Mouse (Mus musculus): ENCODE results near the gene Mgst2. TPM values are rescaled to one million over a fixed set of nuclear protein-coding genes. Genes with fewer than 3 reads are reported as not detected.

Gene Mgst2
- total and polyA plus RNA-seq, 2 experiments from 2014 or later = 8.7 to 16.5 TPM

GRCm38 (mm10) chr3:51636700-51637099 lies 23.5 kb upstream of the Mgst2 start:
- Histone ChIP-seq H3K27ac (ENCODE audit: low read depth) (no peak overlapping the region), H3K9me3 (replicated peaks; ENCODE audit: control insufficient read depth, low read length) (peaks cover 3% of the 10 kb centered on the region; the same call in 1 of the 2 replicates), H3K4me3 (ENCODE audit: low read depth, low read length) (peak overlapping the region; percentile 22; the same call in 1 of the 2 replicates), H3K9ac (replicated peaks; ENCODE audit: low read depth, low read length) (no peak overlapping the region), H3K27me3 (ENCODE audit: control insufficient read depth, insufficient read depth, low read length) (no peaks in the 10 kb centered on the region), H3K4me2 (ENCODE audit: low read depth, low read length) (peak overlapping the region; percentile 12; the same call in 1 of the 2 replicates), H3K4me1 (ENCODE audit: control insufficient read depth, insufficient read depth) (no peaks in the 10 kb centered on the region), H3K36me3 (replicated peaks; ENCODE audit: control insufficient read depth, insufficient read depth, low read length) (no peaks in the 10 kb centered on the region)
- ATAC-seq (ENCODE audit: insufficient read depth, low read depth) (peak; percentile 30; the same call in 1 of the 2 replicates), DNase-seq (ENCODE audit: low spot score) (no peak)
- WGBS = 76% methylated on average over 20 of the region's 20 CpGs
- TF ChIP-seq EP300 (IDR thresholded peaks at IDR 0.05; ENCODE audit: low read depth) (no peak), CTCF (IDR thresholded peaks at IDR 0.05; ENCODE audit: low read depth) (no peak)

- 93% methylated on average over 6 of the region's 6 CpGs for WGBS
- DNase-seq (ENCODE audit: low spot score) = no peak
- Histone ChIP-seq H3K4me1 (ENCODE audit: control insufficient read depth, insufficient read depth) (no peaks in the 10 kb centered on the region), H3K27me3 (ENCODE audit: control insufficient read depth, insufficient read depth, low read length) (no peaks in the 10 kb centered on the region), H3K9ac (replicated peaks; ENCODE audit: low read depth, low read length) (no peak overlapping the region), H3K27ac (ENCODE audit: low read depth) (no peak overlapping the region), H3K9me3 (replicated peaks; ENCODE audit: control insufficient read depth, low read length) (peaks cover 3% of the 10 kb centered on the region; the same call in 1 of the 2 replicates), H3K4me3 (ENCODE audit: low read depth, low read length) (no peak overlapping the region), H3K36me3 (replicated peaks; ENCODE audit: control insufficient read depth, insufficient read depth, low read length) (no peaks in the 10 kb centered on the region), H3K4me2 (ENCODE audit: low read depth, low read length) (no peak overlapping the region)
- ATAC-seq (ENCODE audit: insufficient read depth, low read depth) = no peak
- TF ChIP-seq CTCF (IDR thresholded peaks at IDR 0.05; ENCODE audit: low read depth) (no peak), EP300 (IDR thresholded peaks at IDR 0.05; ENCODE audit: low read depth) (no peak)
Measured at GRCm38 (mm10) chr3:51637326-51637725, 22.8 kb upstream of the Mgst2 start.

- DNase-seq (ENCODE audit: low spot score) (no peak), ATAC-seq (ENCODE audit: insufficient read depth, low read depth) (no peak)
- H3K4me3 ChIP-seq (ENCODE audit: low read depth, low read length) = no peak overlapping the region
- H3K36me3 ChIP-seq (replicated peaks; ENCODE audit: control insufficient read depth, insufficient read depth, low read length) = no peaks in the 10 kb centered on the region
- TF ChIP-seq EP300 (IDR thresholded peaks at IDR 0.05; ENCODE audit: low read depth) (no peak), CTCF (IDR thresholded peaks at IDR 0.05; ENCODE audit: low read depth) (no peak)
- 82% methylated on average over 6 of the region's 6 CpGs for WGBS
- no peak overlapping the region for H3K4me2 ChIP-seq (ENCODE audit: low read depth, low read length)
- no peak overlapping the region for H3K9ac ChIP-seq (replicated peaks; ENCODE audit: low read depth, low read length)
- H3K27me3 ChIP-seq (ENCODE audit: control insufficient read depth, insufficient read depth, low read length) = no peaks in the 10 kb centered on the region
- no peaks in the 10 kb centered on the region; the same call in 1 of the 2 replicates for H3K9me3 ChIP-seq (replicated peaks; ENCODE audit: control insufficient read depth, low read length)
- H3K27ac ChIP-seq (ENCODE audit: low read depth) = no peak overlapping the region
- H3K4me1 ChIP-seq (ENCODE audit: control insufficient read depth, insufficient read depth) = no peaks in the 10 kb centered on the region
Measured at GRCm38 (mm10) chr3:51638260-51638659, 21.9 kb upstream of the Mgst2 start.

GRCm38 (mm10) chr3:51645484-51645883 lies 14.7 kb upstream of the Mgst2 start:
- DNase-seq (ENCODE audit: low spot score) (no peak), ATAC-seq (ENCODE audit: insufficient read depth, low read depth) (no peak)
- no peak overlapping the region for H3K4me3 ChIP-seq (ENCODE audit: low read depth, low read length)
- no peaks in the 10 kb centered on the region for H3K4me1 ChIP-seq (ENCODE audit: control insufficient read depth, insufficient read depth)
- H3K9me3 ChIP-seq (replicated peaks; ENCODE audit: control insufficient read depth, low read length) = no peaks in the 10 kb centered on the region
- no peak overlapping the region for H3K9ac ChIP-seq (replicated peaks; ENCODE audit: low read depth, low read length)
- whole genome bisulfite sequencing = 84% methylated on average over 6 of the region's 6 CpGs
- no peaks in the 10 kb centered on the region for H3K36me3 ChIP-seq (replicated peaks; ENCODE audit: control insufficient read depth, insufficient read depth, low read length)
- H3K27ac ChIP-seq (ENCODE audit: low read depth) = no peak overlapping the region
- no peaks in the 10 kb centered on the region for H3K27me3 ChIP-seq (ENCODE audit: control insufficient read depth, insufficient read depth, low read length)
- no peak overlapping the region for H3K4me2 ChIP-seq (ENCODE audit: low read depth, low read length)
- no peak for TF ChIP-seq EP300 (IDR thresholded peaks at IDR 0.05; ENCODE audit: low read depth)
- no peak for TF ChIP-seq CTCF (IDR thresholded peaks at IDR 0.05; ENCODE audit: low read depth)

DNA sequence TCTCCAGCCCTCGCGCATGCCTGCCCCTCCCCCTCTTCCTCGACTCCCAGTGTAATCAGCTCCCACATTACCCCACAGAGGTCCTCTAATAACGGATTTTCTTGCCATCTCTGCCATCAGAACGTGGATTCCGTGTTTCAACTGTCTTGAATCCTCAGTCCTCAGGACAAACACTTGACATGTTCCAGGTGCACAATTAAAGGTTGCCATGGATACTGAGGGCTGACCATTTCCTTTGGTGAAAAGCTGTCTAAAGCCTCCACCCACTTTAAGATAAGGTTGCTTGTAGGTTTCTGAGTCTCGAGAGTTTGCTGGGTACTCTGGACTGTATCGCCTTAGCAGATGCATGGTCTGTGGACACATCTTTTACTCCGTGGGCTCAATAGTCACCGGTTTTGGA lies 13.9 kb upstream of the Mgst2 start:
- Histone ChIP-seq H3K36me3 (replicated peaks; ENCODE audit: control insufficient read depth, insufficient read depth, low read length) (no peaks in the 10 kb centered on the region), H3K4me1 (ENCODE audit: control insufficient read depth, insufficient read depth) (no peaks in the 10 kb centered on the region), H3K4me3 (ENCODE audit: low read depth, low read length) (no peak overlapping the region), H3K9ac (replicated peaks; ENCODE audit: low read depth, low read length) (no peak overlapping the region), H3K27me3 (ENCODE audit: control insufficient read depth, insufficient read depth, low read length) (no peaks in the 10 kb centered on the region), H3K4me2 (ENCODE audit: low read depth, low read length) (no peak overlapping the region), H3K27ac (ENCODE audit: low read depth) (no peak overlapping the region), H3K9me3 (replicated peaks; ENCODE audit: control insufficient read depth, low read length) (no peaks in the 10 kb centered on the region)
- TF ChIP-seq CTCF (IDR thresholded peaks at IDR 0.05; ENCODE audit: low read depth) (no peak), EP300 (IDR thresholded peaks at IDR 0.05; ENCODE audit: low read depth) (no peak)
- ATAC-seq (ENCODE audit: insufficient read depth, low read depth) (no peak), DNase-seq (ENCODE audit: low spot score) (no peak)
- WGBS = 32% methylated on average over 10 of the region's 10 CpGs

DNA sequence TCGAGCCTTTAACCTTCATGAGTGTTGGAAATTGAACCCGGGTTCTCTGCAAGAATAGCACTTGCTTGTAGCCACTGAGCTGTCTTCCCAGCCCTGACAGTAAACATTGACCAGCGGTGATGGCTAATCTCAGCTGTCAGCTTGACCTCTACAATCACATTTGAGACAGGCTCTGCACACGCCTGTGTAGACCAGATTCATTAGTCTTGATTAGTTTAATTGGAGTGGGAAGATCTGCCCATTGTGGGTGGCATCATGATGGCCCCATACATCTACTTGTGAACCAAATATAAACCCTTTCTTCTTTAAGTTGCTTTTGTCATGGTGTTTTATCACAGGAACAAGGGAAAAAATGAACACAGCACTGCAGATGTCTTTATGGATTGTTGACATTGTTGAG lies 12.8 kb upstream of the Mgst2 start:
- Histone ChIP-seq H3K9ac (replicated peaks; ENCODE audit: low read depth, low read length) (no peak overlapping the region), H3K27me3 (ENCODE audit: control insufficient read depth, insufficient read depth, low read length) (no peaks in the 10 kb centered on the region), H3K36me3 (replicated peaks; ENCODE audit: control insufficient read depth, insufficient read depth, low read length) (no peaks in the 10 kb centered on the region), H3K4me2 (ENCODE audit: low read depth, low read length) (no peak overlapping the region), H3K27ac (ENCODE audit: low read depth) (no peak overlapping the region), H3K9me3 (replicated peaks; ENCODE audit: control insufficient read depth, low read length) (no peaks in the 10 kb centered on the region), H3K4me3 (ENCODE audit: low read depth, low read length) (no peak overlapping the region), H3K4me1 (ENCODE audit: control insufficient read depth, insufficient read depth) (peaks cover 1% of the 10 kb centered on the region; the same call in 1 of the 2 replicates)
- WGBS = 46% methylated on average over 4 of the region's 4 CpGs
- ATAC-seq (ENCODE audit: insufficient read depth, low read depth) = no peak
- TF ChIP-seq CTCF (IDR thresholded peaks at IDR 0.05; ENCODE audit: low read depth) (no peak), EP300 (IDR thresholded peaks at IDR 0.05; ENCODE audit: low read depth) (no peak)
- no peak for DNase-seq (ENCODE audit: low spot score)

All from heart, postnatal 0 days (tissue).